10 mouse cellular contexts compared by ENCODE assay signal in the genomic region with DNA sequence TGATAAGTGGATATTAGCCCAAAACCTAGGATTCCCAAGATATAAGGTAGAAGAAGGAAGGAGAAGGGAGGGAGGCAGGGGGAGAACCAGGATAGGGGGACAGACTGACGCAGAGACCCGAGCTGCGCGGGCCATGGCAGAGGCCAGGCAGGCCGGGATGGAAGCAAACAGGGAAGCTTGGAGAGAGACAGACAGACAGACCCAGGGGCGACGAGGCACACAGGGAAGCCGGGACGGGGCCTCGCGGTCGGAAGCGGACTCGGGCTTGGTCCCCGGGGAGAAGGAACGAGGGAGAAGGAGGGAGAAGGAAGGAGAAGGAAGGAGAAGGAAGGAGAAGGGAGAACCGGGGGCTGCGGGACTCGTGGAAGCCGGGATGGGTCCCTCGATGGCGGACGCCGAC. TPM values are rescaled to one million over a fixed set of nuclear protein-coding genes. Genes with fewer than 3 reads are reported as not detected.
DNase-seq lines count a peak whose midpoint lies in the region; ATAC-seq and TF ChIP-seq lines count a peak whose summit lies in the region.
"Not testable (repeated sequence)": the region's sequence is repeated elsewhere in the genome, so short reads cannot be mapped to it uniquely, and the experiment has no call there.
"Had no signal": no experiment of that assay in that cellular context is flagged by ENCODE, and none has a peak within 500 bp of the region (broad histone marks: within the 10 kb centered on the region; RNA-seq: fewer than 3 reads in every experiment).

No protein-coding gene starts in this region.

- not testable (repeated sequence) for H3K36me3 ChIP-seq in forebrain, embryonic 16.5 days (ENCODE audit: control insufficient read depth, insufficient read depth); hindbrain, embryonic 13.5 days; lung, embryonic 14.5 days (ENCODE audit: insufficient read depth); testis, adult 2 months (ENCODE audit: control insufficient read depth, insufficient read depth, low read length)

- H3K4me1 ChIP-seq in forebrain, embryonic 16.5 days (replicated peaks; ENCODE audit: control insufficient read depth, insufficient read depth, low read length); hindbrain, embryonic 13.5 days (replicated peaks); lung, embryonic 14.5 days (ENCODE audit: insufficient read depth); testis, adult 2 months (ENCODE audit: control insufficient read depth, insufficient read depth, low read length): not testable (repeated sequence)

- peak overlapping the region; percentile 33 for H3K4me3 ChIP-seq in forebrain, embryonic 16.5 days (replicated peaks; ENCODE audit: low read length)
- peak overlapping the region; percentile 35 for H3K4me3 ChIP-seq in hindbrain, embryonic 13.5 days
- peak overlapping the region; percentile 32 for H3K4me3 ChIP-seq in lung, embryonic 14.5 days (ENCODE audit: low read depth, low read length)
- H3K4me3 ChIP-seq in testis, adult 2 months (ENCODE audit: control insufficient read depth, low read depth, low read length), result peak overlapping the region; percentile 92

- ATAC-seq in forebrain, embryonic 16.5 days, result peak; percentile 57
- ATAC-seq in hindbrain, embryonic 13.5 days (ENCODE audit: low FRiP score), result peak; percentile 78
- ATAC-seq in lung, embryonic 14.5 days (ENCODE audit: insufficient read depth), result peak; percentile 72

- H3K4me2 ChIP-seq in forebrain, embryonic 16.5 days (ENCODE audit: low read length), result peak overlapping the region; percentile 43
- peak overlapping the region; percentile 34 for H3K4me2 ChIP-seq in hindbrain, embryonic 13.5 days
- H3K4me2 ChIP-seq in lung, embryonic 14.5 days, result peak overlapping the region; percentile 48

- not testable (repeated sequence) for TF ChIP-seq POLR2A in testis, adult 2 months (IDR thresholded peaks at IDR 0.05; ENCODE audit: control insufficient read depth, low read depth, low read length)

- H3K27me3 ChIP-seq in forebrain, embryonic 16.5 days (replicated peaks; ENCODE audit: control insufficient read depth, insufficient read depth, low read length); hindbrain, embryonic 13.5 days; lung, embryonic 14.5 days (ENCODE audit: insufficient read depth, low read length); testis, adult 2 months (ENCODE audit: control insufficient read depth, insufficient read depth, low read length): not testable (repeated sequence)

- H3K9me3 ChIP-seq in forebrain, embryonic 16.5 days (ENCODE audit: control insufficient read depth, low read length); hindbrain, embryonic 13.5 days; lung, embryonic 14.5 days (ENCODE audit: low read depth, low read length): not testable (repeated sequence)

- H3K27ac ChIP-seq in forebrain, embryonic 16.5 days (ENCODE audit: low read length), result peak overlapping the region; percentile 39
- H3K27ac ChIP-seq in hindbrain, embryonic 13.5 days, result peak overlapping the region; percentile 52
- peak overlapping the region; percentile 50; the same call in 1 of the 2 replicates for H3K27ac ChIP-seq in lung, embryonic 14.5 days (ENCODE audit: low read depth)
- H3K27ac ChIP-seq in testis, adult 2 months (ENCODE audit: control insufficient read depth, insufficient read depth, low read depth, low read length), result not testable (repeated sequence)

- peak overlapping the region; percentile 40 for H3K9ac ChIP-seq in forebrain, embryonic 16.5 days (replicated peaks; ENCODE audit: low read depth, low read length)
- peak overlapping the region; percentile 16 for H3K9ac ChIP-seq in hindbrain, embryonic 13.5 days
- peak overlapping the region; percentile 48 for H3K9ac ChIP-seq in lung, embryonic 14.5 days

- TF ChIP-seq CTCF in lung, embryonic 14.5 days (IDR thresholded peaks at IDR 0.05; ENCODE audit: low read depth); testis, adult 2 months (IDR thresholded peaks at IDR 0.05; ENCODE audit: control insufficient read depth, insufficient read depth, insufficient replicate concordance, low read depth, low read length): not testable (repeated sequence)

- 41% methylated on average over 24 of the region's 24 CpGs for WGBS in forebrain, embryonic 16.5 days
- WGBS in hindbrain, embryonic 13.5 days, result 43% methylated on average over 24 of the region's 24 CpGs
- WGBS in lung, embryonic 14.5 days, result 62% methylated on average over 24 of the region's 24 CpGs

- DNase-seq in ES-CJ7 (ENCODE audit: low read depth, low spot score), result peak; percentile 16
- peak; percentile 63 to 70 for DNase-seq in cerebellum, postnatal 10 days
- DNase-seq in layer of hippocampus, adult 9-11 months, result peak; percentile 5
- peak; percentile 37 for DNase-seq in lung, embryonic 14.5 days
- DNase-seq in neural tube, embryonic 10.5 days (ENCODE audit: extremely low spot score, low spot score), result peak; percentile 31

RNA-seq across cellular contexts. Expression of a gene that starts 0.5 kb away (rescaled TPM):
- 8.6 and 10.4 TPM in 2 replicates for polyA plus RNA-seq in forebrain, embryonic 16.5 days (2015; fragmentation: Nextera tagmentation; extraction: Ambion mirVana)
- 6.7 and 7.4 TPM in 2 replicates for polyA plus RNA-seq in hindbrain, embryonic 13.5 days (2015; fragmentation: Nextera tagmentation; extraction: Ambion mirVana)
- polyA plus RNA-seq in lung, embryonic 14.5 days (2014; fragmentation: Nextera tagmentation; extraction: Ambion mirVana), result 2.0 and 3.0 TPM in 2 replicates
- polyA plus RNA-seq in testis, adult 2 months (2012; rRNA removed), result 1.8 TPM in 2 replicates

RNA-seq across cellular contexts. Expression of a gene that starts 23.1 kb away (rescaled TPM):
- 202 and 213 TPM in 2 replicates for polyA plus RNA-seq in forebrain, embryonic 16.5 days (2015; fragmentation: Nextera tagmentation; extraction: Ambion mirVana)
- 172 and 175 TPM in 2 replicates for polyA plus RNA-seq in hindbrain, embryonic 13.5 days (2015; fragmentation: Nextera tagmentation; extraction: Ambion mirVana)
- polyA plus RNA-seq in lung, embryonic 14.5 days (2014; fragmentation: Nextera tagmentation; extraction: Ambion mirVana), result 42.3 and 45.3 TPM in 2 replicates
- 23.8 and 24.6 TPM in 2 replicates for polyA plus RNA-seq in testis, adult 2 months (2012; rRNA removed)

RNA-seq across cellular contexts. Expression of a gene that starts 30.4 kb away (rescaled TPM):
- 0.76 and 2.3 TPM in 2 replicates for polyA plus RNA-seq in forebrain, embryonic 16.5 days (2015; fragmentation: Nextera tagmentation; extraction: Ambion mirVana)
- 1.1 TPM in 2 replicates for polyA plus RNA-seq in hindbrain, embryonic 13.5 days (2015; fragmentation: Nextera tagmentation; extraction: Ambion mirVana)
- polyA plus RNA-seq in lung, embryonic 14.5 days (2014; fragmentation: Nextera tagmentation; extraction: Ambion mirVana), result 0.20 and 0.29 TPM in 2 replicates
- 0.85 and 1.0 TPM in 2 replicates for polyA plus RNA-seq in testis, adult 2 months (2012; rRNA removed)
- polyA plus RNA-seq: Patski had no signal

RNA-seq across cellular contexts. Expression of a gene that starts 59.9 kb away (rescaled TPM):
- polyA plus RNA-seq in forebrain, embryonic 16.5 days (2015; fragmentation: Nextera tagmentation; extraction: Ambion mirVana), result not detected in 2 replicates
- not detected in 2 replicates for polyA plus RNA-seq in hindbrain, embryonic 13.5 days (2015; fragmentation: Nextera tagmentation; extraction: Ambion mirVana)
- polyA plus RNA-seq in lung, embryonic 14.5 days (2014; fragmentation: Nextera tagmentation; extraction: Ambion mirVana), result not detected in 2 replicates
- not detected in 2 replicates for polyA plus RNA-seq in testis, adult 2 months (2012; rRNA removed)
- polyA plus RNA-seq: Patski; thymus, postnatal 0 days had no signal

Comparison
In these comparisons a context has a peak if more than half of its experiments do, and no peak if none do; other contexts are left out.
1. DNase-seq: peak in every context shown above with its lines; median percentile 66 in cerebellum, postnatal 10 days; 37 in lung, embryonic 14.5 days; 31 in neural tube, embryonic 10.5 days; 16 in ES-CJ7; 5 in layer of hippocampus, adult 9-11 months.
2. H3K4me3 ChIP-seq: peak in every context shown above with its lines; median percentile 92 in testis, adult 2 months; 35 in hindbrain, embryonic 13.5 days; 33 in forebrain, embryonic 16.5 days; 32 in lung, embryonic 14.5 days.